Mouse (Mus musculus) CH12.LX (cell line): ENCODE results near the gene Tmprss3.

Experiments
- CTCF ChIP-seq, 2 experiments: IDR thresholded peaks in 1 of 2; conservative IDR thresholded peaks in 1 of 2; 2 replicates each; pipeline ENCODE4 v1.5.1; 2011 to 2012; ENCODE audit warnings: low read depth in 2 of 2, low read length in 2 of 2, improper control_type of control experiment in 1 of 2, inconsistent platforms in 1 of 2, mild to moderate bottlenecking in 1 of 2, moderate library complexity in 1 of 2
- TBP ChIP-seq: conservative IDR thresholded peaks from 2 replicates; pipeline ENCODE4 v1.6.1; 2011; ENCODE audit warnings: low read depth, low read length, improper control_type of control experiment

- TF ChIP-seq CTCF (conservative IDR thresholded peaks at IDR 0.05 in 1 of 2, IDR thresholded peaks at IDR 0.05 in 1 of 2; ENCODE audit: low read depth in 2 of 2, low read length in 2 of 2), result no peak
- TF ChIP-seq TBP, result no peak
These were observed 62.0 kb downstream of the Tmprss3 start for GRCm38 (mm10) chr17:31136821-31137220.
